Mouse (Mus musculus) gastrocnemius, postnatal 14 days (tissue): ENCODE measurements around the gene Ift57. TPM values are rescaled to one million over a fixed set of nuclear protein-coding genes. Genes with fewer than 3 reads are reported as not detected.

Source experiments
- DNase-seq: peaks from one replicate; pipeline ENCODE4 v3.0.0; 2021; ENCODE audit warnings: mixed read lengths
- intact Hi-C: fragments of 180-260 bp; cut with DNase I; formaldehyde crosslinking; loops from one replicate; pipeline ENCODE4 v1.15.1; 2025; ENCODE audit warnings: low total_unique reads
- total RNA-seq, 2 experiments: library from RNA; stranded (reverse); gene quantifications; 2 replicates each; pipeline ENCODE4 v1.2.3; 2021

Gene Ift57
- total RNA-seq, 2 experiments from 2014 or later = 6.4 to 6.9 TPM

GRCm38 (mm10) chr16:49814419-49814818, 115.4 kb downstream of the Ift57 start:
- intact Hi-C loops = no loop called here
- DNase-seq = no peak

Other genes with a start within 250 kb of the Ift57 start
- 10 to 100 TPM; 34.8 to 37.3 TPM for gene Cd47, start 101.3 kb downstream of the Ift57 start, total RNA-seq